Mouse (Mus musculus): ENCODE measurements around the gene Ppfibp1. TPM values are rescaled to one million over a fixed set of nuclear protein-coding genes. Genes with fewer than 3 reads are reported as not detected.

The Ppfibp1 gene
- total RNA-seq, 2 experiments from 2014 or later = 54.4 to 65.7 TPM

DNA sequence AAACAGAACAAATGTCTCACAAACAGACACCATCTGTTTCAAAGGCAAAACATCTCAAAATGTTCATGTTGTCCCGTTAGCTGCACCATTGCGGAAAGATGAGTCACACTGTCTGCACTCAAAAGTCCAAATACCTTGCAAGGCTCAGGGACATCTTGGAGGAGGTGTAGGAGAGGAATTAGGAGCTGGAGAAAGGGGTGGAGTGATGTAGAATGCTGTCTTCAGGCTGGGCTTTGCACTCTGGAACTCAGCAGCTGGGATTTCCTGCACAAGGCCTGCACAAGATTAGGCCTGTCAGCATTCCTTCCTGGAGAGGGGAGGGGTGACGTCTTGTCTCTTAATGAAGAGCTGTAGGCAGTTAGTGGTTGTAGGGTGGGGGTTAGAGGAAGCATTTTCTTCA is 96.3 kb downstream of the Ppfibp1 start:
- no peak for DNase-seq (ENCODE audit: low spot score)

DNA sequence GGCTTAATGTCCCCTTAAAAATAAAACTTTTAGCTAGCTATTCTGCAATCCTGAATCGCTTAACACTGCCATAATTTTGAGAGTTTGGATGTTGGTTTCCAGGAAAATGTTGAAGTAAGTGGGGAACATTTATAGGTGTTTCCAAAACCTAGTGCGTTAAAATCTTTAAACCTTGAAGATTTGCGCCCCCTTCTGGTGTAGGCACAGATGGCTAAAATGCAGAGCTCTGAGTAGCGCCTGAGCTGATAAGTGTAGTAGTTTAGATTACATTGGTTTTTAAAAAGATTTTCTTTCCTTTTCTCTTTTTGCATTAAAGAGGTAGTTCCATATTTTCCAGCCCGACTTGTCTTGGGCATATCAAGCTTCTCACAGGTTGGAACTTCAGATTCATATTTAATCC is 105.9 kb downstream of the Ppfibp1 start:
- peak; percentile 55 for DNase-seq (ENCODE audit: low spot score)

DNA sequence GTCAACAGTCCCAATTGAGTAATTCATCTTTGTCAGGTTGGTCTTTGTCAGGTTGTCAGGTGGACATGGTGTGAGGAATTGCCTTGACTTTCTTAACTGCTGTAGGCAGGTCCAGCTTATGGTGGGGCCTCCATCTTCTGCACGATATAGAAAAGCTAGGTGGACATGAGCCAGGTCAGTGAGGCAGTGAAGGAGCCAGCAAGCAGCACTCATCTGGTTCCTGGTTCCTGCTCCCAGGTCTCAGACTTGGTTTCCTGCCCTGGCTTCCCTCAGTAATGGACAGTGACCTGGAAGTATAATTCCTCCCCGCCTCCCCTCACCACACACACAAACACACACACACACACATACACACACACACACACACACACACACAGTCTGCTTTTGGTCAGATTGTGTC is 107.1 kb downstream of the Ppfibp1 start:
- no peak for DNase-seq (ENCODE audit: low spot score)

DNA sequence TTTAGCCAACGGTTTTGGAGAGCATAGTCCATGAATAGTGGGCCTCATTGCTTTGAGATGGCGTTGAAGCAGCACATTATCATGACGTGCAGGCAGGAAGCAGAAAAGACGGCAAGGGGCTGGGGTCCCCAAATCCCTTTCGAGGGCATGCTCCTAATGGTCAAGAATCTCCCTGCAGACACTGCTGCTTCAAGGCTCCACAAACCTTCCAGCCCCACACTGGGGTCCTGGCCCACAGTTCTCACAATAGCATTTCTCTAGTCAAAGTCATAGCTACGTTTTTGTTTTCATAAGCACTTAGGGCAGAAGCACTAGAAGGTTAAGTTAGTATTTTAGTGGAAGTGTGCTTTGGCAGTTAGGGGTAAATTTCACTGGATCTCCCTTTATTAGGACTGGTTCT is 107.6 kb downstream of the Ppfibp1 start:
- DNase-seq (ENCODE audit: low spot score) = no peak

DNA sequence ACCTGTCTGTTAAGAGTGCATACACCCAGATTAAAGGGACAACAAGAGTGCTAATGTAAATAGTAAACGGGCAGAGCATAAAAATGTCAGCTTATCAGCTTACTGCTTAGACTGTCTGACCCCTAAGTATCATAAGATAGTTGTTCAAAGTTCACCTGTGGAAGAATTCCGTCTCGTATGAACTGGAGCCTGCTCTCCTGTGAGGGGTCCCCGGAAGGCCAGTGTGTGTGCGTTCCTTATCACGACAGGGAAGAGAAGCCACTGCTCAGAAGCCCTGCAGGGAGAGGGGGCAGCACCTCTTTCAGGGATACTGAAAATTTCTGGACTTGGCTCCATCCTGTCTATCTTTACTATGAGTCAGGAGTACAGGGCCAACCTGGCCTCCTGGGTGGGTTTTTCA is 108.7 kb downstream of the Ppfibp1 start:
- DNase-seq (ENCODE audit: low spot score) = no peak

DNA sequence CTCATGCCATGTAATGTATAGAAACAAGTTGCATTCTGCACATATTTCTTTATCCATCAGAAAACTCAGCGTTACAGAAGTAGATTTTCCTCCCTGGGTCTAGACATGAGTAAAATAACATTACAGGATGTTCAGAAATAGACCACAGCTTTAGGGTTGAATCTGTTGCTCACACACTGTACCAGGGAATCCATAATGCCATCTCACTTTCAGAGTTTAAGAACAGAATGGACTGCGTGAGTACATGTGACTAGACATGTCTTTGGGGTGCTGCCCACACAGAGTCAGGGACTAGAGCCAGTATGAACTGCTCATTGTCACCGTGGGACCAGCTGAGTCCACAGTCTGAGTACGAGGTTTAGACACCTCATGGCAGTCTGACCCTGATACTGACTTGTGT is 110.4 kb downstream of the Ppfibp1 start:
- no peak for DNase-seq (ENCODE audit: low spot score)

DNA sequence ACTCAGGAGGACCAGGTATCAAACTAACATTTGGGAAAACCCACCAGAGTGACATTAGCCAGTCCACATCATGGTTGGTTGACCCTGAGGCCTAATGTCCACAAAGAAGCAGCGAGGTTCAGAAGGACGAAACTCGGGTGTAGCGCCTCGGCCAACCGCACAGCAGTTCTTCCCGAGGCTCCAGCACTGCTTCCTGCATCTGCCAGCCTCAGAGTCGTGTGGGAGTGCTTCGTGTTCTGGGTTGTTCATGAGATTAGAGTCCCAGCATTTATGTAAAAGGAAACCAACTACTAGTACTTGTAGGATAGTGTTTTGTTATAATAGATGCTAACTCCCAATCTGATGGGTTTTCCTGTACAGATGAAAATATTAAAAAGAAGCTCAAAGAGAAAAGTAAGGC is 111.0 kb downstream of the Ppfibp1 start:
- no peak for DNase-seq (ENCODE audit: low spot score)

DNA sequence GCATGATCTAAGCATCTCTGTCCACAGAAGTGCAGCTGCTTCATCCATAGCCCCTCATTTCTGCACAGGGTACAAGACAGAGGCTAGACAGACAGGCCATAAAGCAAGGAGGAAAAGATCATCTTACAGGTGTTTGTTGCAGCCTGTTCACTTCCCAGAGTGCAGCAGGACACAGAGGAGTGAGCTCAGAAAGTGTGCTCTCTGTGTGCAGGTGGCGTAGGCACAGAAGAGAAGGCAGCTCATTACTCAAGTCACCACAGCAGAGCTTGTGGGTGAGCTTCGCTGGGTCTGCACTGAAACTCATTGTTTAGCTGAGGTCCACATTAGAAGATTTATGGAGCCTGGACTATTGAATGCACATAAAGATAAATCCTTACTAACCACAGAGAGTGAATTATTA is 111.5 kb downstream of the Ppfibp1 start:
- no peak for DNase-seq (ENCODE audit: low spot score)

DNA sequence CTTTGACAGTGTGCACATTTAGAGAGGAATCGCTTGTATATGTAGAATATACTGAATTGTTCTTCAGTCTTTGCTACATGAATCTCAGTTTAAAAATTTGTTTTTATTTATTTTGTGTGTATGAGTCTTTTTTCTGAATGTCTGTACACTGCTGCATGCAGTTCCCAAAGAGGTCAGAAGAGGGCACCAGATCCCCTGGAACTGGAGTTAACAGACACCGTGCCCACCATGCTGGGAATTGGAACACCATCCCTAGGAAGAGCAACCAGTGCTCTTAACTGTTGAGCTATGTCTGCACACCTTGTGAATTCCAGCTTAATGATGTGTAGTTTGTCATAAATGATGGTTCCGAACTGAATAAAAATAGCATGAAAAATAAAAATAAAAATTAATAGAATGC is 119.9 kb downstream of the Ppfibp1 start:
- DNase-seq (ENCODE audit: low spot score) = peak; percentile 57

DNA sequence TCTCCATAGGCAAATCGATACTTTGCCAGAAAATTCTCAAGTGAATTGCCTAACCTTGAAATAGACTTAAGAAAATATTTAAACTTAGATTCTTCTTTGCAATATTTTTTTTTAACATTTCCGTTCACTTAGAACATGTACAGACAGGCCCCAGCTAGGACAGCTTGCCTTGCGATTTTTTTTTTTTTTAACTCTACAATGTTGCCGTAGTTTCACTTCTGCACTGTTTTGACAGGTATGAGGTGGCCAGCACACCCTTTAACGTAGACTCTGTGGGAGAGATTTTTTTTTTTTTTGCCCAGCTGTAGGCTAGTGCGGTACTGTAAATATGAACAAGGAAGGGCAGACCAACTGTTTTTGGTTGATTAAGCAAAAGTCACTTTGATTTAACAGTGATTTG is 122.1 kb downstream of the Ppfibp1 start:
- DNase-seq (ENCODE audit: low spot score) = no peak

DNA sequence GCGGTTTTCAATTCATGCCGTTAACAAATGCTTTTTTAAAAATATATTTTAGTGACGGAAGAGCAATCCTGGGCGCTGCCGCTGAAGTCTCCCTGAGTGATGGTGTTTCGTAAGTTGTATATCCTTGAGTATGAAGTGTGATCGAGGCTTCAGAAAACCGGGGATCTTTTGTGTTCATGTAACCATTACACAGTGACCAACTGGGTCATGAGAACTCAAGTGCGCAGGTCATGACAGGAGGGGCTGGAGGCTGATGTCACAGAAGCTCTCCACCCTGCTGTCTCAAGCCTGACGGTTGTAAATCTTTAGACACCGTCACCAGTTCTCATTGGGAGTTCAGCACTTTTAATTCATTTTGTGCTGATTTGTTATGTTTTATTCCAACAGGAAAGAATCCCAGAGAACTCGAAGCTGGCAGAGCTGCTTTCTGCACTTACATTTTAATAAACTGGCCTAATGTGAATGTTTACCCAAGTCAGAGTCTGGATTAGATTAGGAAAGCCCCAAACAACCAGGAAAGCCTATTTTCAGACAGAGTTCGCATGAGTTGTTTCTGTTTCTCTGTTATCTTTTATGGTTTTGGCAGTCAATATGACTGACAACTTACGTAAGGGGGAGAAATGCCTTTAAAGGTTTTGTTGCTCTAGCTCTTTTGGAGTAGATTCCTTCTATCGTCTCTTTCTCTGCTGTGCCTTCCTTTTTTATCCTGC is 122.7 kb downstream of the Ppfibp1 start:
- no peak for DNase-seq (ENCODE audit: low spot score)

DNA sequence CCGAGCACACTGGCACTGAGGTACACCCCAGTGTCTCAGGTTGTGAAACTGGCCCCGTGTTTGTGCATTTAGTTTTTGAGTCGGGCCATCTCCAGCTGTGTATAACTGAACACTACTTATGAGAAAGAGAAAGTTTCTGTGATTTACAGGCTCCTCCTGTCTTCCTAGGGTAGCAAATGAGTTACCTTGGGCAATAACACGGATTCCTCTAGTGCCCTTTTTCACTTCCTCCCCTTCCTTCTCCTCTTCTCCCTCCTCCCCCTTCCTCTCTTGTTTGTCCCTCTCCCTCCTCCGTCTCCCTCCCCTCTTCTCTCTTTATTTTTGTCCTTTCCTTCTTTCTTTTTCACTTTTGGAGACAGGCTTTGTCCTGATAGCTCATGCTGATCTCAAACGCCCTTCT is 123.3 kb downstream of the Ppfibp1 start:
- no peak for DNase-seq (ENCODE audit: low spot score)

DNA sequence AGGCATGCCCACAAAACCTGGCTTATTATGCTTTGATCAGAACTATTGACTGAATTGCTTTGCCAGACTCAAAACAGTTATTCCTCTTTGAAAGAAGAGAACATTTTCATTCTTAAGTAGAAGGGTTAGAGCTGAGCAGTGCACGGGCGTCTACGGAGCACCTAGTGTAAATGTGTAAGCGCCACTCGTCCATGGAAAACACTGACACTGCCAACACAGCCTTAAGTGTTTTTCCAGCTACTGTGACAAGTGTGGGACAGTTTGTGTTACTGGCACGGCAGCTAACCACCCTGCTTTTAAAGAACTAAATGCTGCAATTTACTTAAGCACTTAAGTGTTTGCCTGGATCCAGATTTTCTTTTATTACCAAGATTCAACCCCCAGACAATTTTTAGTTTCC is 123.7 kb downstream of the Ppfibp1 start:
- no peak for DNase-seq (ENCODE audit: low spot score)

DNA sequence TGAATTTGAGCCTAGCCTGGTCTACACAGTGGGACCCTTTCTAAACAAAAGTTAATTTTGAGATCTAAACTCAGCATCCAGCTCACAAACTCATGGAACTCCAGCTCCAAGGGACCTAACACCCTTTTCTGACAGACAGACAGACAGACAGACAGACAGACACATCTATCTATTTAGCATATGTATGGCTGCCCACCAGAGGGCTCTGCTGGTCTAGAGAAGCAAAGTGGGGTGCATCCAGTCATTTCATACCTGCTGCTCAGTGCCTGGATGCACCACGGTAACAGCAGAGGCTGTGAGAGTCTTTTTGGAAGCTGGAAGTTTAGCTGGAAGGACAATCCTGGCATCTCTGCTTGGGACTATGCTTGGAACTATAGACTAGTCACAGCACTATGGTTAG is 125.3 kb downstream of the Ppfibp1 start:
- no peak for DNase-seq (ENCODE audit: low spot score)

DNA sequence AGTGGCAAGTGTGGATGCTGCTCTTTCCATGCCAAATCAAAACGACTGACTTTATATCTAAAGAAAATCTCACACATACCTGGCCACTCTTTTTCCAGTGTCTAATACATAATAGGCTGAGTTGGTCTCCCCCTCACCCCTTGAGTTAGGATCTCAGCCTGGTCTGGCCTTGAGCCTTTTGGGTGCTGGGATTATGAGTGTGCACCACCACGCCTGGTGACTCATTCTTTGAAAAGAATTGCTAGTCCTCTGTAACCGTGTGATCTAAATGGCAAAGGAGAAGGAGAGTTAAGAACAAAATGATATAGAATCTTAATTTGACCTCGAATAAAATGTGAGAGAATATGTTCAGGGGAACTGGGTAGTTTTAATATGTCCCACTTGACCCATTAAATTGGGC is 129.6 kb downstream of the Ppfibp1 start:
- DNase-seq (ENCODE audit: low spot score) = no peak

DNA sequence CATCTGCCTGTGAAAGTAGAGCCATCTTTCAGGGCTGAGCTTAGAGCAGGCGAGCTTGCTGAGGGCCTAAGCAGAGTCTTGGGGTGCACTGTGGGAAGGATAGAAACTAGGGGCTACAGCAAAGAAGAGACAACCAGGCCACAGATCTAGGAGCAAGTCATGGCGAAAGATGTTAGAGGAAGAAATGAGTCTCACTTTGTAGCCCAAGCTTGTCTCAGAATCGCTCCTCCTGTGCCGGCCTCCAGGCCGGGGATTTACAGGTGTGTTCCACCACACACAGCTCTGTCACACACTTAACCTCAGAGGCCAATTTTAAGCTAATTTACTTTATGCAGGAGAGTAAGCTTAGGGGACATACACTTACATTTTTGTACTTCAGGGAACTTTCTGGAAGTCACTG is 130.1 kb downstream of the Ppfibp1 start:
- no peak for DNase-seq (ENCODE audit: low spot score)

DNA sequence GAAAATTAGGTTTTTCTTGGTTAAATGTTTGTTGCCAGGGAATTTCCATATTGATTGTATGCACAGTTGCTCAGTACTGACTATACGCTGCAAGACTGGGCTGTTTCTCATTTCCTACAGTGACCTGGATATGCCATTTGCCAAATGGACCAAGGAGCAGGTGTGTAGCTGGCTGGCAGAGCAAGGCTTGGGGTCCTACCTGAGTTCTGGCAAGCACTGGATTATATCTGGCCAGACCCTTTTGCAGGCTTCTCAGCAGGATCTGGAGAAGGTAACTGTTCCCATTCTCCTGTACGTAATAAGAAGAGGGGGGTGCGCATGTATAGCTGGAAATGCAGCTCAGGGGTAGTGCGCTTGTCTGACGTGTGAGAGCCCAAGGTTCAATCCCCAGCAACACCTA is 132.9 kb downstream of the Ppfibp1 start:
- no peak for DNase-seq (ENCODE audit: low spot score)

DNA sequence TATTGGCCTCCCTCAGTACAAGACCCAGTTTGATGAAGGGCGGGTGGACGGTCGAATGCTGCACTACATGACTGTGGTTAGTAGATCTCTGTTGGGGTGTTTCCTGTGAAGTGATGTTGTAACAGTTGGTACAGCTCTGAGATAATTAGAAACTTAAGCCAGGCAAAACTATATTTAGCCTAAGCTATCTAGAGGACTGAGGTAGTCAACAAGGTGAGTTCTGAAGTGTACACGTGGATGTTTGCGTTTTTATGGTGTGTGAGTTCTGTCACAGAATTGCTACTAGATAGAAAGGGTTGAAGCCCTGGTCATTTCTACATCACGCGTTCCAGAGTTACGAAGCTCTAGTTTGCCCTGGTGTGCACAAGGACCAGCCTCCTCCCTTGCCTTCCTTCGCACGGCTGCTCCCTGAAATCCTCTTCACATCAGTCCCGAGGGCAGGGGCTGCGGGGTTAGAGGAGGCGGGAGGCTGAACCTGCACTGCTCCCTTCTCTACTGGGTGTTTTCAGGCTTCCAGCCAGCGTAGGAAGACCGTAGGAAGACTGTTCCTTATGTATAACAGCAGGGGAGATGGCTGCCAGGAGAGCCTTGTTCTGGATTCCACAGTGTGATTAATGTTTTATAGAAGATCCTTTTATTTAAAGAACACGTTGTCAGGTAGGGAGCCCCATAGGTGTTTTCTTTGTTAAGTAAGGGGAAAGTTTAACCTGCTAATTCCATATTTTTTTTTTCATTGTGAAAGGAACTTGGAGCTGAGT is 134.3 kb downstream of the Ppfibp1 start:
- DNase-seq (ENCODE audit: low spot score) = no peak

DNA sequence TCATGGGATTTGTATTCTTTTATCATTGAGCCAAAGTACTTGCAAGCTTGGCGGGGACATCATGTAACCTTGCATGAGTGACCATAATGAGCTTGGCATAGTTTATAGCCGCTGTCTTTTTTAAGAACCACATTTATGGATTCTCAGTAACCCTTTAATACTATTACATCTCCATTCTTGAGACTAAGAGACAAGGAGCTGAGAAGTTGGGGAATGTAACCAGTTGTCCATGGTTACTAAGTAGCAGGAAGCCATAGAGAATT is 134.8 kb downstream of the Ppfibp1 start:
- no peak for DNase-seq (ENCODE audit: low spot score)

DNA sequence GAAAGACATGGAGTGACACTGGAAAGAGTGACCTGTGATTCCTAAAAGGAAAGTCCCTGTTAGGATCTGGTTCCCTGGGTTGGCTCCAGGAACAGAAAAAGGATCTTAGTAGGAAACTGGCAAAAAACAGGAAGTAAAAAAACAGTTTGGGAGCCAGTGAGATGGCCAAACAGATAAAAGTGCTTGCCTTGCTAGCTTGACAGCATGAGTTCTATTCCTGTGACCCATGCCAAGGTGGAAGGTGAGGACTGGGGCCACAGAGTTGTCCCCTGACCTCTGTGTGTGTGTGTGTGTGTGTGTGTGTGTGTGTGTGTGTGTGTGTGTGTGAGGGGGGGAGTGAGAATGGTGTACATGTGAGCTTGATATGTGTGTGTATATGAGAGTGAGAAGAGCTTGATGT is 135.3 kb downstream of the Ppfibp1 start:
- DNase-seq (ENCODE audit: low spot score) = no peak

DNA sequence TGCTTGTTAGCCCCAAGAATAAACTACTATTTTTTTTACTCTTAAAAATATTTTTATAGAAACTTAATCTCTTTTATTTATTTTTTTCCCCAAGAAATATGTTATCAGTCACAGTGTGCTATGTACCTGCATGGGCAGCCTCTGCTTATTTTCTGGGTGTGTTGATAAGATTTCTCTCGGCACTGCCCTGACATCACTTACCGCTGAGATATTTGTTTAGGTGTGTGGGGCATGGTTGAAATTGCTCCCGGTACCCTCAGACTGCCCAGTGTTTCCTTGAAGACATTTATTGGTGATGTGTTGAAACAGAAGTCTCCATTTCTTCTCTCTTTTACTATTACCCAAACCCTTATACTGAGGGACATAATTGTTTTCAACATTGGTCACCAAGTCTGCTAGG is 136.5 kb downstream of the Ppfibp1 start:
- no peak for DNase-seq (ENCODE audit: low spot score)

DNA sequence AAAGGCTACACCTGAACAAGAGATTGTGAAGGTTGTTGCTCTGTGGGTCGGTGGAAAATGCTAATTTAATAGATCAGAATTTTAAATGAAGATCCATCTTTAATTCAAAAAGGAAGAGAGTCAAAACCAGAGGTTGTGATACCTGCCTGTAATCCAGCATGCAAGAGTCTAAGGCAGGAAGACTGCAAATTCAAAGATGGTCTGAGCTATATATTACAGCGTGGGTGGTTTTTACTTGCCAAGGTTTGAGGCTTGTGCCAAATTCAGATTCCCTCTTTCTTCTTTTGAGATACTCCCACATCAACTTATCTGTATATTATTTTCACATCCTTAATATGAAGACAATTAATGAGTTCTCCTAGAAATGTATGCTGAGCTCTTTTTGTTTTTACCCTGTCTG is 140.1 kb downstream of the Ppfibp1 start:
- no peak for DNase-seq (ENCODE audit: low spot score)

DNA sequence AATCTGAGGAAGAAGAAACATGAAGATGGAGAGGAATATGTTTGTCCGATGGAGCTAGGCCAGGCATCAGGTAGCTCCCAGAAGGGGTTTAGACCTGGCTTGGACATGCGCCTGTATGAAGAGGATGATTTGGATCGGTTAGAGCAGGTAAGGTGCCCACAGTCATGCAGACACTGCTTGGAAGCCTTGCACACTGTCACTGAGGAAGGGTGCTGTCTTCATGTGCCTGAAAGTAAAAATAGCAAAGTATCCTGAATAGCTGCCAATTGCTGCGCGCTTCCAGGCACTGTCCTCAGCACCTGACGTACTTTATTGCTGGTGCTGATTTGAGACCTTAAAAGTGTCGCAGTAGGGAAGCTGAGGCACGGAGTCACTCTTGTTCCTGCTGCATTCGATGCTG is 141.3 kb downstream of the Ppfibp1 start:
- peak; percentile 18 for DNase-seq (ENCODE audit: low spot score)
